Mouse (Mus musculus) kidney, adult 2 months (tissue): ENCODE data around the gene Ccdc171. TPM values are rescaled to one million over a fixed set of nuclear protein-coding genes. Genes with fewer than 3 reads are reported as not detected.
A peak's percentile ranks its signal among the peaks of the same experiment; 100 is the strongest.

ENCODE experiments used
- DNase-seq: peaks from one replicate; pipeline ENCODE4 v3.0.0; 2021
- H3K27ac ChIP-seq: fragments of 200-500 bp; 2 replicates; pipeline ENCODE4 v1.5.1; 2012; ENCODE audit warnings: low read depth, low read length, control low read depth, inconsistent platforms; ENCODE audit not compliant: insufficient read depth
- H3K27me3 ChIP-seq: fragments of 200-500 bp; replicated peaks from 2 replicates; pipeline ENCODE4 v1.6.1; 2012; ENCODE audit warnings: mild to moderate bottlenecking, moderate library complexity, low read length, inconsistent platforms; ENCODE audit not compliant: control insufficient read depth, insufficient read depth
- H3K36me3 ChIP-seq: fragments of 200-500 bp; 2 replicates; pipeline ENCODE4 v1.6.1; 2012; ENCODE audit warnings: mild to moderate bottlenecking, moderate library complexity, low read length, inconsistent platforms; ENCODE audit not compliant: control insufficient read depth, insufficient read depth
- H3K4me1 ChIP-seq: fragments of 200-500 bp; 2 replicates; pipeline ENCODE4 v1.6.1; 2011; ENCODE audit warnings: low read length; ENCODE audit not compliant: control insufficient read depth, insufficient read depth
- H3K4me3 ChIP-seq: fragments of 200-500 bp; 2 replicates; pipeline ENCODE4 v1.5.1; 2011; ENCODE audit warnings: mild to moderate bottlenecking, low read depth, low read length, control low read depth; ENCODE audit not compliant: insufficient read depth
- CTCF ChIP-seq: fragments of 200-500 bp; conservative IDR thresholded peaks from 2 replicates; pipeline ENCODE4 v1.5.1; 2011; ENCODE audit warnings: low read depth, mild to moderate bottlenecking, control low read depth, low read length, moderate library complexity, mixed read lengths; ENCODE audit not compliant: insufficient read depth, insufficient read length
- POLR2A ChIP-seq: fragments of 200-500 bp; IDR thresholded peaks from one replicate; pipeline ENCODE4 v1.6.1; 2011; ENCODE audit warnings: low read depth, low read length, control low read depth
- WGBS: fragments of 180-500 bp; shearing (Covaris S2); methylation state at CpG from one replicate; pipeline ENCODE4 v1.1.7; 2018; 5-methylcytosine and 5-hydroxymethylcytosine counted together
- polyA plus RNA-seq: library from polyadenylated mRNA; depleted of rRNA; stranded (reverse); fragments of >200 nt; gene quantifications from 2 replicates; pipeline ENCODE4 v1.2.3, GENCODE M21; 2012

Ccdc171 gene
- polyA plus RNA-seq, 1 experiment, result 0.72 TPM

- no peak for TF ChIP-seq POLR2A
- no peak for TF ChIP-seq CTCF
- DNase-seq, result peak; percentile 33
- no peak overlapping the region for H3K27ac ChIP-seq
- H3K4me1 ChIP-seq, result peaks cover 3% of the 10 kb centered on the region; the same call in 1 of the 2 replicates
- no peak overlapping the region for H3K4me3 ChIP-seq
- no peaks in the 10 kb centered on the region for H3K36me3 ChIP-seq
- no peaks in the 10 kb centered on the region for H3K27me3 ChIP-seq
- 40% methylated on average over 6 of the region's 6 CpGs for WGBS
Measured at GRCm38 (mm10) chr4:83655396-83655795, 130.1 kb downstream of the Ccdc171 start.

GRCm38 (mm10) chr4:83656571-83656970 is 131.2 kb downstream of the Ccdc171 start:
- peaks cover 3% of the 10 kb centered on the region; the same call in 1 of the 2 replicates for H3K4me1 ChIP-seq
- no peaks in the 10 kb centered on the region for H3K27me3 ChIP-seq
- no peaks in the 10 kb centered on the region for H3K36me3 ChIP-seq
- 33% methylated on average over 10 of the region's 10 CpGs for WGBS
- H3K4me3 ChIP-seq, result no peak overlapping the region
- H3K27ac ChIP-seq, result no peak overlapping the region
- peak; percentile 54 for DNase-seq
- TF ChIP-seq POLR2A (no peak), CTCF (no peak)

- H3K4me3 ChIP-seq, result no peak overlapping the region
- TF ChIP-seq CTCF, result no peak
- TF ChIP-seq POLR2A, result no peak
- DNase-seq, result no peak
- H3K27me3 ChIP-seq, result no peaks in the 10 kb centered on the region
- H3K36me3 ChIP-seq, result no peaks in the 10 kb centered on the region
- H3K4me1 ChIP-seq, result peaks cover 3% of the 10 kb centered on the region; the same call in 1 of the 2 replicates
- 44% methylated on average over 6 of the region's 6 CpGs for WGBS
- H3K27ac ChIP-seq, result no peak overlapping the region
Measured at GRCm38 (mm10) chr4:83657021-83657420, 131.7 kb downstream of the Ccdc171 start.

GRCm38 (mm10) chr4:83658415-83658814 is 133.1 kb downstream of the Ccdc171 start:
- DNase-seq, result no peak
- Histone ChIP-seq H3K36me3 (no peaks in the 10 kb centered on the region), H3K27ac (no peak overlapping the region), H3K27me3 (no peaks in the 10 kb centered on the region), H3K4me3 (no peak overlapping the region), H3K4me1 (peaks cover 3% of the 10 kb centered on the region; the same call in 1 of the 2 replicates)
- WGBS, result 90% methylated on average over 10 of the region's 10 CpGs
- TF ChIP-seq CTCF, result no peak
- no peak for TF ChIP-seq POLR2A

GRCm38 (mm10) chr4:83659411-83659810 is 134.1 kb downstream of the Ccdc171 start:
- no peaks in the 10 kb centered on the region for H3K27me3 ChIP-seq
- WGBS, result 69% methylated on average over 11 of the region's 11 CpGs
- H3K4me3 ChIP-seq, result no peak overlapping the region
- no peaks in the 10 kb centered on the region for H3K36me3 ChIP-seq
- DNase-seq, result no peak
- H3K27ac ChIP-seq, result no peak overlapping the region
- TF ChIP-seq POLR2A (no peak), CTCF (no peak)
- H3K4me1 ChIP-seq, result peaks cover 3% of the 10 kb centered on the region; the same call in 1 of the 2 replicates

- H3K36me3 ChIP-seq, result 0 out of 2 replicates have a peak, but pooled peaks cover 2% of the 10 kb centered on the region
- DNase-seq, result no peak
- H3K4me1 ChIP-seq, result no peaks in the 10 kb centered on the region
- TF ChIP-seq POLR2A (no peak), CTCF (no peak)
- H3K4me3 ChIP-seq, result no peak overlapping the region
- H3K27ac ChIP-seq, result no peak overlapping the region
- WGBS, result 89% methylated on average over 1 of the region's 1 CpGs
- no peaks in the 10 kb centered on the region for H3K27me3 ChIP-seq
Measured at GRCm38 (mm10) chr4:83661519-83662271, 136.3 kb downstream of the Ccdc171 start.

- H3K4me3 ChIP-seq, result no peak overlapping the region
- H3K36me3 ChIP-seq, result 0 out of 2 replicates have a peak, but pooled peaks cover 2% of the 10 kb centered on the region
- no peaks in the 10 kb centered on the region for H3K4me1 ChIP-seq
- no peaks in the 10 kb centered on the region for H3K27me3 ChIP-seq
- WGBS, result 89% methylated on average over 4 of the region's 4 CpGs
- no peak for TF ChIP-seq POLR2A
- no peak for TF ChIP-seq CTCF
- no peak overlapping the region for H3K27ac ChIP-seq
- no peak for DNase-seq
Measured at GRCm38 (mm10) chr4:83662301-83662700, 137.0 kb downstream of the Ccdc171 start.
